Mouse (Mus musculus) ES-E14 (cell line): Measurements from ENCODE around the gene Mphosph9. TPM values are rescaled to one million over a fixed set of nuclear protein-coding genes. Genes with fewer than 3 reads are reported as not detected.
"Not testable (repeated sequence)": the region's sequence is repeated elsewhere in the genome, so short reads cannot be mapped to it uniquely, and the experiment has no call there.

Experiments used
- DNase-seq: peaks from one replicate; pipeline ENCODE4 v3.0.0-alpha.2; 2013; ENCODE audit warnings: low read depth, low spot score
- H3K27ac ChIP-seq: 2 replicates; pipeline ENCODE4 v1.5.1; 2012; ENCODE audit warnings: low read depth, mild to moderate bottlenecking, low read length, moderate library complexity, mixed read lengths; ENCODE audit not compliant: poor library complexity, insufficient read depth, severe bottlenecking
- H3K36me3 ChIP-seq: 2 replicates; pipeline ENCODE4 v1.6.1; 2012; ENCODE audit warnings: mild to moderate bottlenecking, low read length, moderate library complexity, mixed read lengths; ENCODE audit not compliant: control insufficient read depth, poor library complexity, insufficient read depth, severe bottlenecking
- H3K4me1 ChIP-seq, 2 experiments: fragments of 150-350 bp in 1 of 2; sonication (generic) in 1 of 2; 2 replicates each; pipeline ENCODE4 v1.6.1; 2012; ENCODE audit warnings: low read length in 2 of 2, mild to moderate bottlenecking in 1 of 2, mixed read lengths in 1 of 2; ENCODE audit not compliant: control insufficient read depth in 2 of 2, insufficient read depth in 2 of 2, poor library complexity in 1 of 2
- H3K4me3 ChIP-seq, 2 experiments: fragments of 150-350 bp in 1 of 2; sonication (generic) in 1 of 2; 2 replicates each; pipeline ENCODE4 v1.5.1; 2012; ENCODE audit warnings: low read length in 2 of 2, low read depth in 1 of 2, mild to moderate bottlenecking in 1 of 2, mixed read lengths in 1 of 2; ENCODE audit not compliant: insufficient read depth in 1 of 2, poor library complexity in 1 of 2, severe bottlenecking in 1 of 2
- H3K9ac ChIP-seq: 2 replicates; pipeline ENCODE4 v1.6.1; 2012; ENCODE audit warnings: low read depth, mild to moderate bottlenecking, low read length, mixed read lengths; ENCODE audit not compliant: poor library complexity, insufficient read depth, severe bottlenecking
- H3K9me3 ChIP-seq: fragments of 150-350 bp; sonication (generic); 2 replicates; pipeline ENCODE4 v1.6.1; 2012; ENCODE audit warnings: low read depth, mild to moderate bottlenecking, low read length; ENCODE audit not compliant: control insufficient read depth, insufficient read depth
- CHD2 ChIP-seq: IDR thresholded peaks from 2 replicates; pipeline ENCODE4 v1.6.1; 2014; ENCODE audit warnings: mild to moderate bottlenecking, low read depth, low read length, inconsistent platforms
- HCFC1 ChIP-seq: IDR thresholded peaks from 2 replicates; pipeline ENCODE4 v1.6.1; 2012; ENCODE audit warnings: low read length, inconsistent platforms, borderline replicate concordance; ENCODE audit not compliant: insufficient read depth
- MAFK ChIP-seq: IDR thresholded peaks from 2 replicates; pipeline ENCODE4 v1.6.1; 2014; ENCODE audit warnings: mild to moderate bottlenecking, low read depth, low read length, inconsistent platforms; ENCODE audit not compliant: insufficient read depth
- ZC3H11A ChIP-seq: IDR thresholded peaks from 2 replicates; pipeline ENCODE4 v1.6.1; 2012; ENCODE audit warnings: low read depth, mild to moderate bottlenecking, inconsistent platforms, low read length, borderline replicate concordance
- ZNF384 ChIP-seq: IDR thresholded peaks from 2 replicates; pipeline ENCODE4 v1.6.1; 2012; ENCODE audit warnings: low read depth, low read length, inconsistent platforms
- in situ Hi-C, 2 experiments: fragments of 600-800 bp; cut with MboI; formaldehyde crosslinking; loops; one replicate each; pipeline ENCODE4 v1.15.1; 2025; ENCODE audit warnings: low sequenced_read_pairs in 2 of 2, inconsistent platforms in 1 of 2; ENCODE audit not compliant: unreplicated experiment in 2 of 2
- total RNA-seq: library from RNA; depleted of rRNA; stranded (reverse); fragments of 300-350 nt; gene quantifications from 2 replicates; pipeline ENCODE4 v1.2.3, GENCODE M21; 2012

The Mphosph9 gene
- total RNA-seq, 1 experiment: 15.8 TPM

GRCm38 (mm10) chr5:124317648-124318047 is 10.1 kb downstream of the Mphosph9 start:
- H3K4me3 ChIP-seq: no peak overlapping the region
- H3K4me1 ChIP-seq: no peaks in the 10 kb centered on the region
- TF ChIP-seq CHD2 (no peak), ZNF384 (no peak), ZC3H11A (no peak), MAFK (no peak), HCFC1 (no peak)
- peaks cover 15% of the 10 kb centered on the region for H3K36me3 ChIP-seq
- no peak overlapping the region for H3K27ac ChIP-seq
- H3K9ac ChIP-seq: no peak overlapping the region
- 0 out of 2 replicates have a peak, but pooled peaks cover 2% of the 10 kb centered on the region for H3K9me3 ChIP-seq
- DNase-seq: no peak
- in situ Hi-C loops: no loop called here

- in situ Hi-C loops: no loop called here
- TF ChIP-seq CHD2 (no peak), MAFK (no peak), ZNF384 (no peak), HCFC1 (no peak), ZC3H11A (no peak)
- H3K36me3 ChIP-seq: peaks cover 17% of the 10 kb centered on the region
- no peak overlapping the region for H3K27ac ChIP-seq
- H3K4me1 ChIP-seq: no peaks in the 10 kb centered on the region
- no peak overlapping the region for H3K4me3 ChIP-seq
- H3K9me3 ChIP-seq: 0 out of 2 replicates have a peak, but pooled peaks cover 2% of the 10 kb centered on the region
- H3K9ac ChIP-seq: no peak overlapping the region
- no peak for DNase-seq
Observed at GRCm38 (mm10) chr5:124315941-124316340, 11.8 kb downstream of the Mphosph9 start.

- no peak for DNase-seq
- Histone ChIP-seq H3K9ac (no peak overlapping the region), H3K4me1 (no peaks in the 10 kb centered on the region; a peak in 1 of 4 replicates), H3K27ac (no peak overlapping the region), H3K4me3 (no peak overlapping the region), H3K36me3 (peaks cover 17% of the 10 kb centered on the region), H3K9me3 (0 out of 2 replicates have a peak, but pooled peaks cover 2% of the 10 kb centered on the region)
- TF ChIP-seq MAFK: no peak
- TF ChIP-seq ZC3H11A: no peak
- no peak for TF ChIP-seq CHD2
- TF ChIP-seq ZNF384: no peak
- no peak for TF ChIP-seq HCFC1
- in situ Hi-C loops: no loop called here
Observed at GRCm38 (mm10) chr5:124315498-124315897, 12.3 kb downstream of the Mphosph9 start.

GRCm38 (mm10) chr5:124310091-124310490 is 17.7 kb downstream of the Mphosph9 start:
- TF ChIP-seq ZC3H11A (no peak), CHD2 (no peak), ZNF384 (no peak), HCFC1 (no peak), MAFK (no peak)
- Histone ChIP-seq H3K9me3 (no peaks in the 10 kb centered on the region), H3K27ac (no peak overlapping the region), H3K4me3 (no peak overlapping the region), H3K36me3 (peaks cover 9% of the 10 kb centered on the region), H3K9ac (no peak overlapping the region), H3K4me1 (no peaks in the 10 kb centered on the region; a peak in 1 of 4 replicates)
- DNase-seq: no peak
- in situ Hi-C loops: no loop called here

GRCm38 (mm10) chr5:124309155-124309554 is 18.6 kb downstream of the Mphosph9 start:
- no peak for DNase-seq
- no peak for TF ChIP-seq MAFK
- no peak for TF ChIP-seq ZNF384
- TF ChIP-seq ZC3H11A: no peak
- TF ChIP-seq CHD2: no peak
- no peak for TF ChIP-seq HCFC1
- H3K36me3 ChIP-seq: peaks cover 9% of the 10 kb centered on the region
- H3K27ac ChIP-seq: no peak overlapping the region
- H3K9me3 ChIP-seq: no peaks in the 10 kb centered on the region
- H3K9ac ChIP-seq: no peak overlapping the region
- H3K4me3 ChIP-seq: no peak overlapping the region
- no peaks in the 10 kb centered on the region; a peak in 1 of 4 replicates for H3K4me1 ChIP-seq
- in situ Hi-C loops: no loop called here

GRCm38 (mm10) chr5:124302853-124303252 is 24.9 kb downstream of the Mphosph9 start:
- H3K4me3 ChIP-seq, H3K27ac ChIP-seq, H3K9ac ChIP-seq, H3K4me1 ChIP-seq, H3K9me3 ChIP-seq, in situ Hi-C loops, DNase-seq: not testable (repeated sequence)
- H3K36me3 ChIP-seq: peaks cover 10% of the 10 kb centered on the region; the same call in 1 of the 2 replicates
